Mouse (Mus musculus): Measurements from ENCODE around the gene Fzd4. TPM values are rescaled to one million over a fixed set of nuclear protein-coding genes. Genes with fewer than 3 reads are reported as not detected.

Gene Fzd4
- polyA plus RNA-seq (2015; fragmentation: Nextera tagmentation; extraction: Ambion mirVana) = 14.4 and 14.8 TPM in 2 replicates

GRCm38 (mm10) chr7:89404081-89404733 lies at the start of gene Fzd4, which contains the start of gene Tmem135:
TSS of gene Fzd4 (plus strand) at chr7:89404355.
TSS of gene Tmem135 (minus strand) at chr7:89404222.
- Histone ChIP-seq H3K4me2 (ENCODE audit: low read depth, low read length) (peak within 1 kb of the TSS; percentile 90), H3K36me3 (ENCODE audit: control insufficient read depth, insufficient read depth, low read length) (no peaks in the 10 kb centered on the region), H3K9me3 (ENCODE audit: control insufficient read depth, low read length) (no peaks in the 10 kb centered on the region), H3K9ac (ENCODE audit: low read length) (peak within 1 kb of the TSS; percentile 92), H3K4me1 (replicated peaks; ENCODE audit: control insufficient read depth, insufficient read depth, low read length) (peaks cover 24% of the 10 kb centered on the region), H3K27me3 (ENCODE audit: control insufficient read depth, insufficient read depth, low read depth, low read length) (no peaks in the 10 kb centered on the region; the same call in 1 of the 2 replicates), H3K4me3 (ENCODE audit: low read length) (peak within 1 kb of the TSS; percentile 75), H3K27ac (ENCODE audit: low read length) (peak within 1 kb of the TSS; percentile 93)
- ATAC-seq (ENCODE audit: low read depth) = peak; percentile 96
- 0% methylated on average over 44 of the region's 62 CpGs for WGBS

GRCm38 (mm10) chr7:89355519-89356255 lies 48.5 kb upstream of the Fzd4 start:
- 0 out of 2 replicates have a peak, but pooled peaks have one; percentile 5 for ATAC-seq (ENCODE audit: low read depth)
- H3K9ac ChIP-seq (ENCODE audit: low read length) = no peak overlapping the region
- H3K4me2 ChIP-seq (ENCODE audit: low read depth, low read length) = no peak overlapping the region
- no peak overlapping the region for H3K4me3 ChIP-seq (ENCODE audit: low read length)
- no peaks in the 10 kb centered on the region for H3K9me3 ChIP-seq (ENCODE audit: control insufficient read depth, low read length)
- peaks cover 2% of the 10 kb centered on the region for H3K4me1 ChIP-seq (replicated peaks; ENCODE audit: control insufficient read depth, insufficient read depth, low read length)
- 51% methylated on average over 8 of the region's 8 CpGs for WGBS
- H3K27me3 ChIP-seq (ENCODE audit: control insufficient read depth, insufficient read depth, low read depth, low read length) = no peaks in the 10 kb centered on the region
- no peaks in the 10 kb centered on the region for H3K36me3 ChIP-seq (ENCODE audit: control insufficient read depth, insufficient read depth, low read length)
- H3K27ac ChIP-seq (ENCODE audit: low read length) = peak overlapping the region; percentile 20; the same call in 1 of the 2 replicates

DNA sequence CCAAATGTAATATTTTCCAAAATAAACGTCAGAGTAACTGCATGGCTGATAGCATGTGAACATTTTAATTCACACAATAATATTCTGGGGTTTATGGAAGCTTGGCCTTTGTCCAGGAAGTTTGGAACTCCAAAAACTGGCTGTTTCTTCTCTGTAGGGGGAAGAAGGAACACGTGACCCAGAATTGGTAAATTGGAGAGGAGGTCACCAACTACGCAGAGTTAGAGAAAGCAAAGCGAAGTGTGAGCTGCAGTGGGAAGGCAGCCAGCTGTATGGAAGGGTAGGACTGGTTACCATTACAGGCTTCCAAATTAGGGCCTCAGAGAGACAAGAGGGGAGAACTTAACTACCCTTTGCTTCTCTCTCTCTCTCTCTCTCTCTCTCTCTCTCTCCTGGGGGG lies 47.8 kb upstream of the Fzd4 start:
- Histone ChIP-seq H3K36me3 (ENCODE audit: control insufficient read depth, insufficient read depth, low read length) (no peaks in the 10 kb centered on the region), H3K27ac (ENCODE audit: low read length) (peak overlapping the region; percentile 22; the same call in 1 of the 2 replicates), H3K4me2 (ENCODE audit: low read depth, low read length) (no peak overlapping the region), H3K4me3 (ENCODE audit: low read length) (no peak overlapping the region), H3K9ac (ENCODE audit: low read length) (no peak overlapping the region), H3K27me3 (ENCODE audit: control insufficient read depth, insufficient read depth, low read depth, low read length) (no peaks in the 10 kb centered on the region), H3K4me1 (replicated peaks; ENCODE audit: control insufficient read depth, insufficient read depth, low read length) (peaks cover 2% of the 10 kb centered on the region), H3K9me3 (ENCODE audit: control insufficient read depth, low read length) (no peaks in the 10 kb centered on the region)
- 51% methylated on average over 4 of the region's 4 CpGs for WGBS
- ATAC-seq (ENCODE audit: low read depth) = peak; percentile 87

DNA sequence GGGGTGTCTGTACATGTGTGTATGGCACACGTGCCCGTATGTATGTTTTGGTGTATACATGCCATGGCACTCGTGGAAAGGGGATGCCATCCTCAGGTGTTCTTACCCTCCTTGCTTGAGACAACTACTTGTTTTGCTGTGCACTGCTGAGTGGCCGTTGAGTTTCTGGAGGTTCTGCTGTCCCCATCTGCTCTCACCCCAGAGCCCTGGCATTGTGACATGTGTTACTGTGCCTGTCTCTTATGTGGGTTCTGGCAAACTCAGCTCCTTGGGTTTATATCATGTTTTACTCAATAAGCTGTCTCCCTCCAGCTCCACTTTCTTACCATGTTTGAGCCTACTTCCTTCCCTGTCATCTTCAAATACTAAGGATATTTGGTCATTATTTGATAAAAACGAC lies 40.2 kb upstream of the Fzd4 start:
- no peak for ATAC-seq (ENCODE audit: low read depth)
- WGBS = 76% methylated on average over 5 of the region's 5 CpGs
- Histone ChIP-seq H3K27ac (ENCODE audit: low read length) (no peak overlapping the region), H3K27me3 (ENCODE audit: control insufficient read depth, insufficient read depth, low read depth, low read length) (no peaks in the 10 kb centered on the region), H3K9ac (ENCODE audit: low read length) (no peak overlapping the region), H3K9me3 (ENCODE audit: control insufficient read depth, low read length) (no peaks in the 10 kb centered on the region), H3K36me3 (ENCODE audit: control insufficient read depth, insufficient read depth, low read length) (no peaks in the 10 kb centered on the region), H3K4me1 (replicated peaks; ENCODE audit: control insufficient read depth, insufficient read depth, low read length) (no peaks in the 10 kb centered on the region; the same call in 1 of the 2 replicates), H3K4me3 (ENCODE audit: low read length) (no peak overlapping the region), H3K4me2 (ENCODE audit: low read depth, low read length) (no peak overlapping the region)

DNA sequence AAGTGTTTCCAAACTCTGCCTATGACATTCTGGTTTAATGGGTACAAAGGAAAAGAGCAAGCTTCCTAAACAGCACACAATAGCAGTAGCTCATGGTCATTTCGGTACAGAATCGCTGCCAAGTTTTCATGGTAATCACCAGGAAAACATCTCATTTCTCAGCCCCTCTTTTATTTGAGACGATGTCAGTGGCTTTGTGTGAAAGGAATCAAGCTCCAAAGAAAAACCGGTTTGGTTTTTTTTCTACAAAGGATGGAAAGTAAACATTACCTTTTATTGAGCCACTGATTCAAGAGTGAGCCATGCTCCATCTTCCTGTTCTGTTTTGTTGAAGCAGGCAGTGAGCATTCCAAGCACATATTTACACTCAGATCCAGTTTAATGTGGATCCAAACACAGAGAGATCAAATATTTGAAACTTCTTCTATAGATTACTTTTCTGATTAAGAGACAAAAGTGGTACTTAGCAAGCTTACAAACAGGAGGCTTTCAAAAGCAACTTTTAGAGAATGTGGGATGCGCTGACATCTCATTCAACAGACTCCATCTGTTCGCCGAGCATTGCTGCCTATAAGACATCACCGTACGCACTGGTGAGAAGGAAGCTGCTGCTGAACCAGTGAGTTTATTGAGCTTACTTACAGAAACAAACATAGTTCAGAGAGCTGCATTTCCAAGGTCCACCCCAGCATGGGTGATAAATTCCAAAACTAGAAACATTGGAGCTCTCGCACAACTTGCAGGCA lies 38.8 kb upstream of the Fzd4 start:
- ATAC-seq (ENCODE audit: low read depth) = no peak
- H3K4me2 ChIP-seq (ENCODE audit: low read depth, low read length) = no peak overlapping the region
- H3K27ac ChIP-seq (ENCODE audit: low read length) = no peak overlapping the region
- H3K9me3 ChIP-seq (ENCODE audit: control insufficient read depth, low read length) = no peaks in the 10 kb centered on the region
- no peaks in the 10 kb centered on the region for H3K27me3 ChIP-seq (ENCODE audit: control insufficient read depth, insufficient read depth, low read depth, low read length)
- 43% methylated on average over 10 of the region's 10 CpGs for WGBS
- no peak overlapping the region for H3K9ac ChIP-seq (ENCODE audit: low read length)
- no peaks in the 10 kb centered on the region for H3K36me3 ChIP-seq (ENCODE audit: control insufficient read depth, insufficient read depth, low read length)
- no peak overlapping the region for H3K4me3 ChIP-seq (ENCODE audit: low read length)
- H3K4me1 ChIP-seq (replicated peaks; ENCODE audit: control insufficient read depth, insufficient read depth, low read length) = no peaks in the 10 kb centered on the region; the same call in 1 of the 2 replicates

- no peak overlapping the region for H3K4me2 ChIP-seq (ENCODE audit: low read depth, low read length)
- ATAC-seq (ENCODE audit: low read depth) = no peak
- no peak overlapping the region for H3K9ac ChIP-seq (ENCODE audit: low read length)
- WGBS = 18% methylated on average over 3 of the region's 3 CpGs
- no peaks in the 10 kb centered on the region for H3K27me3 ChIP-seq (ENCODE audit: control insufficient read depth, insufficient read depth, low read depth, low read length)
- no peak overlapping the region for H3K4me3 ChIP-seq (ENCODE audit: low read length)
- H3K36me3 ChIP-seq (ENCODE audit: control insufficient read depth, insufficient read depth, low read length) = no peaks in the 10 kb centered on the region
- peaks cover 5% of the 10 kb centered on the region; the same call in 1 of the 2 replicates for H3K4me1 ChIP-seq (replicated peaks; ENCODE audit: control insufficient read depth, insufficient read depth, low read length)
- no peaks in the 10 kb centered on the region for H3K9me3 ChIP-seq (ENCODE audit: control insufficient read depth, low read length)
- no peak overlapping the region for H3K27ac ChIP-seq (ENCODE audit: low read length)
Observed at GRCm38 (mm10) chr7:89367643-89368042, 36.5 kb upstream of the Fzd4 start.

DNA sequence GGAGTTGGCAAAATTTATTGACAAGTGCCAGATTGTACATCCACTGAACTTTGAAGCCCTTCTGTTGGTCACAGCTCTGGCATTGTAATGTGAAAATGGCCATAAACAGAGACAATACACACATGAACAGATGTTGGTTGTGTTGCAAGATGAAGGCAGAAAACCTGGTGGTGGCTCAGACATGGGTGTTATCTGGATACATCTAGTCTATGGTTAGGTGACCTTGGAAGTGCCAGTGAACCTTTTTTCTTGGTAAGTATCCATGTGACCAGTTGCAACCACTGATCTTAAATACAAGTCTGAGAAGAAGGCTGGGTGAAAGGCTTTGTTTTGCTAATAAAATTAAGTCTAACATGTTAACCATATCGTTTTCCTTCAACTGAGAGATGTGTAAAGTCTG lies 34.1 kb upstream of the Fzd4 start:
- WGBS = 85% methylated on average over 1 of the region's 1 CpGs
- Histone ChIP-seq H3K4me2 (ENCODE audit: low read depth, low read length) (no peak overlapping the region), H3K4me1 (replicated peaks; ENCODE audit: control insufficient read depth, insufficient read depth, low read length) (peaks cover 5% of the 10 kb centered on the region; the same call in 1 of the 2 replicates), H3K27ac (ENCODE audit: low read length) (no peak overlapping the region), H3K27me3 (ENCODE audit: control insufficient read depth, insufficient read depth, low read depth, low read length) (no peaks in the 10 kb centered on the region), H3K36me3 (ENCODE audit: control insufficient read depth, insufficient read depth, low read length) (no peaks in the 10 kb centered on the region), H3K4me3 (ENCODE audit: low read length) (no peak overlapping the region), H3K9me3 (ENCODE audit: control insufficient read depth, low read length) (no peaks in the 10 kb centered on the region), H3K9ac (ENCODE audit: low read length) (no peak overlapping the region)
- no peak for ATAC-seq (ENCODE audit: low read depth)

DNA sequence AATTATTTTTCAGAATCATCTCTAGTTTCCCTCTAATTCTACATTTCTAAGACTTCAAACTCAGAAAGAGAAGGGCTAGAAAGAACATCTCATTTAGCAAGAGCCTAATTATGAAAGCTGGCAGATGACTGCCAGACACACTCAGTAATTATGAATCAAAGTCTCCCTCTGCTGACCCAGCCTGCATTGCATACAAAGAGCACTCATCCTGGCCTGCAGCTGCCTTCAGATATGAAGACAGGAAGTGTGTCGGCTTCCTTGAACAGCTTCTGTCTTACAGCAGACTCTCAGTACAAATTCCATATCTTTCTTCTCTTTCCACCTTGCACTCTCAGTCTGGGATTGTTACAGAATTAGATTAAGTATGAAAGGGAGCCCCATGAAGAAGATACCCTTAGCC lies 33.2 kb upstream of the Fzd4 start:
- Histone ChIP-seq H3K9me3 (ENCODE audit: control insufficient read depth, low read length) (no peaks in the 10 kb centered on the region), H3K36me3 (ENCODE audit: control insufficient read depth, insufficient read depth, low read length) (no peaks in the 10 kb centered on the region), H3K9ac (ENCODE audit: low read length) (no peak overlapping the region), H3K27ac (ENCODE audit: low read length) (0 out of 2 replicates have a peak overlapping the region, but pooled peaks have one; percentile 6), H3K4me2 (ENCODE audit: low read depth, low read length) (no peak overlapping the region), H3K27me3 (ENCODE audit: control insufficient read depth, insufficient read depth, low read depth, low read length) (no peaks in the 10 kb centered on the region), H3K4me3 (ENCODE audit: low read length) (no peak overlapping the region), H3K4me1 (replicated peaks; ENCODE audit: control insufficient read depth, insufficient read depth, low read length) (peaks cover 5% of the 10 kb centered on the region; the same call in 1 of the 2 replicates)
- WGBS = 10% methylated on average over 1 of the region's 1 CpGs
- peak; percentile 81 for ATAC-seq (ENCODE audit: low read depth)
